ENCODE assay signal across 18 mouse cellular contexts in genomic region chr13:38351996-38352395, GRCm38 (mm10). TPM values are rescaled to one million over a fixed set of nuclear protein-coding genes. Genes with fewer than 3 reads are reported as not detected.
DNase-seq lines count a peak whose midpoint lies in the region; ATAC-seq lines count a peak whose summit lies in the region.
"Had no signal": no experiment of that assay in that cellular context is flagged by ENCODE, and none has a peak within 500 bp of the region (broad histone marks: within the 10 kb centered on the region; RNA-seq: fewer than 3 reads in every experiment).

No protein-coding gene starts in this region.

- DNase-seq in midbrain, embryonic 11.5 days (ENCODE audit: low spot score, missing footprints): no peak
- DNase-seq in kidney, adult 18-20 months: peak; percentile 68
- DNase-seq in kidney, postnatal 4 days: peak; percentile 52 to 67
- DNase-seq in layer of hippocampus, adult 8-10 months (ENCODE audit: low spot score in 2 of 2): no peak
- no peak for DNase-seq in adrenal gland, adult 18-20 months (ENCODE audit: low spot score in 2 of 2)
- DNase-seq in adrenal gland, postnatal 36 days: no peak
- no peak for DNase-seq in layer of hippocampus, adult 18-20 months (ENCODE audit: low spot score in 2 of 2)
- DNase-seq: adrenal gland, postnatal 10 days; cerebellum, adult 11-12 months; gastrocnemius, postnatal 14 days; heart, postnatal 10 days; midbrain, embryonic 14.5 days; right cerebral cortex, adult 18-20 months; thymus, postnatal 25 days had no signal

- no peak overlapping the region for H3K9ac ChIP-seq in midbrain, embryonic 11.5 days (ENCODE audit: low read length)
- no peak overlapping the region for H3K9ac ChIP-seq in midbrain, embryonic 16.5 days (ENCODE audit: low read depth, low read length)
- H3K9ac ChIP-seq: embryonic facial prominence, embryonic 12.5 days; forebrain, embryonic 13.5 days had no signal

- H3K4me3 ChIP-seq in midbrain, embryonic 11.5 days (ENCODE audit: low read depth, low read length): no peak overlapping the region
- no peak overlapping the region for H3K4me3 ChIP-seq in midbrain, embryonic 16.5 days (ENCODE audit: low read depth, low read length)
- H3K4me3 ChIP-seq: embryonic facial prominence, embryonic 12.5 days; forebrain, embryonic 13.5 days had no signal

- ATAC-seq in midbrain, embryonic 11.5 days (ENCODE audit: low FRiP score): peak; percentile 45; the same call in 1 of the 2 replicates
- no peak for ATAC-seq in midbrain, embryonic 16.5 days
- ATAC-seq: forebrain, embryonic 13.5 days; Patski had no signal

- 23% methylated on average over 5 of the region's 5 CpGs for WGBS in midbrain, embryonic 11.5 days
- 28% methylated on average over 5 of the region's 5 CpGs for WGBS in midbrain, embryonic 16.5 days

- H3K4me2 ChIP-seq in midbrain, embryonic 11.5 days: no peak overlapping the region
- H3K4me2 ChIP-seq in midbrain, embryonic 16.5 days (ENCODE audit: low read length): no peak overlapping the region
- H3K4me2 ChIP-seq: embryonic facial prominence, embryonic 12.5 days; forebrain, embryonic 13.5 days had no signal

- peaks cover 6% of the 10 kb centered on the region for H3K4me1 ChIP-seq in midbrain, embryonic 11.5 days (ENCODE audit: control insufficient read depth, insufficient read depth, low read length)
- H3K4me1 ChIP-seq in midbrain, embryonic 16.5 days (ENCODE audit: control insufficient read depth, insufficient read depth, low read length): peaks cover 6% of the 10 kb centered on the region

- H3K9me3 ChIP-seq in midbrain, embryonic 11.5 days (ENCODE audit: control insufficient read depth, low read length): no peaks in the 10 kb centered on the region
- H3K9me3 ChIP-seq in midbrain, embryonic 16.5 days (replicated peaks; ENCODE audit: control insufficient read depth, low read length, poor library complexity, severe bottlenecking): no peaks in the 10 kb centered on the region
- H3K9me3 ChIP-seq: embryonic facial prominence, embryonic 12.5 days; forebrain, embryonic 13.5 days had no signal

- H3K27ac ChIP-seq in midbrain, embryonic 11.5 days (ENCODE audit: low read depth, low read length): no peak overlapping the region
- no peak overlapping the region for H3K27ac ChIP-seq in midbrain, embryonic 16.5 days (ENCODE audit: low read length)
- H3K27ac ChIP-seq: embryonic facial prominence, embryonic 12.5 days; forebrain, embryonic 13.5 days had no signal

- peaks cover 7% of the 10 kb centered on the region for H3K27me3 ChIP-seq in midbrain, embryonic 11.5 days (ENCODE audit: control insufficient read depth, insufficient read depth, low read length)
- peaks cover 17% of the 10 kb centered on the region for H3K27me3 ChIP-seq in midbrain, embryonic 16.5 days (ENCODE audit: control insufficient read depth, insufficient read depth, low read depth, low read length)
- H3K27me3 ChIP-seq: Patski had no signal

- no peaks in the 10 kb centered on the region for H3K36me3 ChIP-seq in midbrain, embryonic 11.5 days (ENCODE audit: control insufficient read depth, insufficient read depth, low read length)
- no peaks in the 10 kb centered on the region for H3K36me3 ChIP-seq in midbrain, embryonic 16.5 days (ENCODE audit: control insufficient read depth, insufficient read depth, low read length)
- H3K36me3 ChIP-seq: embryonic facial prominence, embryonic 12.5 days had no signal

RNA-seq across cellular contexts. Expression of gene Bmp6, which starts 7.1 kb away (rescaled TPM):
- 2.6 and 3.0 TPM in 2 replicates for polyA plus RNA-seq in midbrain, embryonic 11.5 days (2014; fragmentation: Nextera tagmentation; extraction: Ambion mirVana)
- polyA plus RNA-seq in midbrain, embryonic 16.5 days (2015; fragmentation: Nextera tagmentation; extraction: Ambion mirVana): 2.2 and 2.3 TPM in 2 replicates
- total RNA-seq in layer of hippocampus, adult 8-10 months (2022): 10 to 100 TPM in 2 of 4 experiments, 1 to 10 TPM in 2; 8.8 to 15.4 (median 9.7) TPM
- total RNA-seq in adrenal gland, adult 18-20 months (2021): 1 to 10 TPM; 8.9 to 9.5 TPM
- total RNA-seq in adrenal gland, postnatal 36 days (2021): 1 to 10 TPM; 6.5 to 9.1 TPM
- total RNA-seq in layer of hippocampus, adult 18-20 months (2021): 1 to 10 TPM; 8.7 to 9.2 TPM

Comparison
In these comparisons a context has a peak if more than half of its experiments do, and no peak if none do; other contexts are left out.
1. DNase-seq: peak in kidney, adult 18-20 months (single experiment) and kidney, postnatal 4 days (2 of 2); none in midbrain, embryonic 11.5 days (single experiment), layer of hippocampus, adult 8-10 months (0 of 2), adrenal gland, adult 18-20 months (0 of 2), adrenal gland, postnatal 36 days (0 of 2) and layer of hippocampus, adult 18-20 months (0 of 2).